Mouse (Mus musculus): Measurements from ENCODE around the gene Gm10720. TPM values are rescaled to one million over a fixed set of nuclear protein-coding genes. Genes with fewer than 3 reads are reported as not detected.
"Not testable (repeated sequence)": the region's sequence is repeated elsewhere in the genome, so short reads cannot be mapped to it uniquely, and the experiment has no call there.

Gm10720 gene
- total RNA-seq, 2 experiments from 2014 or later: not detected

DNA sequence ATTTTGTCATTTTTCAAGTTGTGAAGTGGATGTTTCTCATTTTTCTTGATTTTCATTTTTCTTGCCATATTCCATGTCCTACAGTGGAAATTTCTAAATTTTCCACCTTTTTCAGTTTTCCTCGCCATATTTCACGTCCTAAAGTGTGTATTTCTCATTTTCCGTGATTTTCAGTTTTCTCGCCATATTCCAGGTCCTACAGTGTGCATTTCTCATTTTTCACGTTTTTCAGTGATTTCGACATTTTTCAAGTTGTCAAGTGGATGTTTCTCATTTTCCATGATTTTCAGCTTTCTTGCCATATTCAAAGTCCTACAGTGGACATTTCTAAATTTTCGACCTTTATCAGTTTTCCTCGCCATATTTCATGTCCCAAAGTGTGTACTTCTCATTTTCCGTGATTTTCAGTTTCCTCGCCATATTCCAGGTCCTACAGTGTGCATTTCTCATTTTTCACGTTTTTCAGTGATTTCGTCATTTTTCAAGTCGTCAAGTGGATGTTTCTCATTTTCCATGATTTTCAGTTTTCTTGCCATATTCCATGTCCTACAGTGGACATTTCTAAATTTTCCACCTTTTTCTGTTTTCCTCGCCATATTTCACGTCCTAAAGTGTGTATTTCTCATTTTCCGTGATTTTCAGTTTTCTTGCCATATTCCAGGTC lies 8.7 kb downstream of the Gm10720 start:
- intact Hi-C loops (cut with DNase I): not testable (repeated sequence)
- DNase-seq: peak; percentile 59 to 62

DNA sequence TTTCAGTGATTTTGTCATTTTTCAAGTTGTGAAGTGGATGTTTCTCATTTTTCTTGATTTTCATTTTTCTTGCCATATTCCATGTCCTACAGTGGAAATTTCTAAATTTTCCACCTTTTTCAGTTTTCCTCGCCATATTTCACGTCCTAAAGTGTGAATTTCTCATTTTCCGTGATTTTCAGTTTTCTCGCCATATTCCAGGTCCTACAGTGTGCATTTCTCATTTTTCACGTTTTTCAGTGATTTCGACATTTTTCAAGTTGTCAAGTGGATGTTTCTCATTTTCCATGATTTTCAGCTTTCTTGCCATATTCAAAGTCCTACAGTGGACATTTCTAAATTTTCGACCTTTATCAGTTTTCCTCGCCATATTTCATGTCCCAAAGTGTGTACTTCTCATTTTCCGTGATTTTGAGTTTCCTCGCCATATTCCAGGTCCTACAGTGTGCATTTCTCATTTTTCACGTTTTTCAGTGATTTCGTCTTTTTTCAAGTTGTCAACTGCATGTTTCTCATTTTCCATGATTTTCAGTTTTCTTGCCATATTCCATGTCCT lies 9.5 kb downstream of the Gm10720 start, which contains the start of gene Gm10717:
Gene Gm10717, plus strand, starts transcription at position 506 of the 556 bp plus-strand sequence.
- DNase-seq: peak; percentile 23 to 47
- intact Hi-C loops (cut with DNase I): not testable (repeated sequence)

DNA sequence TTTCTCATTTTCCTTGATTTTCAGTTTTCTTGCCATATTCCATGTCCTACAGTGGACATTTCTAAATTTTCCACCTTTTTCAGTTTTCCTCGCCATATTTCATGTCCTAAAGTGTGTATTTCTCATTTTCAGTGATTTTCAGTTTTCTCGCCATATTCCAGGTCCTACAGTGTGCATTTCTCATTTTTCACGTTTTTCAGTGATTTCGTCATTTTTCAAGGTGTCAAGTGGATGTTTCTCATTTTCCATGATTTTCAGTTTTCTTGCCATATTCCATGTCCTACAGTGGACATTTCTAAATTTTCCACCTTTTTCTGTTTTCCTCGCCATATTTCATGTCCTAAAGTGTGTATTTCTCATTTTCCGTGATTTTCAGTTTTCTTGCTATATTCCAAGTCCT lies 10.2 kb downstream of the Gm10720 start:
- DNase-seq: peak; percentile 60 to 62
- intact Hi-C loops (cut with DNase I): not testable (repeated sequence)

DNA sequence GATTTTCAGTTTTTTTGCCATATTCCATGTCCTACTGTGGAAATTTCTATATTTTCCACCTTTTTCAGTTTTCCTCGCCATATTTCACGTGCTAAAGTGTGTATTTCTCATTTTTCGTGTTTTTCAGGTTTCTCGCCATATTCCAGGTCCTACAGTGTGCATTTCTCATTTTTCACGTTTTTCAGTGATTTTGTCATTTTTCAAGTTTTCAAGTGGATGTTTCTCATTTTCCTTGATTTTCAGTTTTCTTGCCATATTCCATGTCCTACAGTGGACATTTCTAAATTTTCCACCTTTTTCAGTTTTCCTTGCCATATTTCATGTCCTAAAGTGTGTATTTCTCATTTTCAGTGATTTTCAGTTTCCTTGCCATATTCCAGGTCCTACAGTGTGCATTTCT lies 10.7 kb downstream of the Gm10720 start:
- DNase-seq; intact Hi-C loops (cut with DNase I): not testable (repeated sequence)

DNA sequence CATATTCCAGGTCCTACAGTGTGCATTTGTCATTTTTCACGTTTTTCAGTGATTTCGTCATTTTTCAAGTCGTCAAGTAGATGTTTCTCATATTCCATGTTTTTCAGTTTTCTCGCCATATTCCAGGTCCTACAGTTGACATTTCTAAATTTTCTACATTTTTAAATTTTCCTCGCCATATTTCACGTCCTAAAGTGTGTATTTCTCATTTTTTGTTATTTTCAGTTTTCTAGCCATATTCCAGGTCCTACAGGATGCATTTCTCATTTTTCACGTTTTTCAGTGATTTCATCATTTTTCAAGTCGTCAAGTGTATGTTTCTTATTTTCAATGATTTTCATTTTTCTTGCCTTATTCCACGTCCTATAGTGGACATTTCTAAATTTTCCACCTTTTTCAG lies 11.3 kb downstream of the Gm10720 start:
- DNase-seq; intact Hi-C loops (cut with DNase I): not testable (repeated sequence)

DNA sequence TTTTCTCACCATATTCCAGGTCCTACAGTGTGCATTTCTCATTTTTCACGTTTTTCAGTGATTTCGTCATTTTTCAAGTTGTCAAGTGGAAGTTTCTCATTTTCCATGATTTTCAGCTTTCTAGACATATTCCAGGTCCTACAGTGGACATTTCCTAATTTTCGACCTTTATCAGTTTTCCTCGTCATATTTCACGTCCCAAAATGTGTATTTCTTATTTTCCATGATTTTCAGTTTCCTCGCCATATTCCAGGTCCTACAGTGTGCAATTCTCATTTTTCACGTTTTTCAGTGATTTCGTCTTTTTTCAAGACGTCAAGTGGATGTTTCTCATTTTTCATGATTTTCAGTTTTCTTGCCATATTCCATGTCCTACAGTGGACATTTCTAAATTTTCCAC lies 11.7 kb downstream of the Gm10720 start:
- DNase-seq; intact Hi-C loops (cut with DNase I): not testable (repeated sequence)

DNA sequence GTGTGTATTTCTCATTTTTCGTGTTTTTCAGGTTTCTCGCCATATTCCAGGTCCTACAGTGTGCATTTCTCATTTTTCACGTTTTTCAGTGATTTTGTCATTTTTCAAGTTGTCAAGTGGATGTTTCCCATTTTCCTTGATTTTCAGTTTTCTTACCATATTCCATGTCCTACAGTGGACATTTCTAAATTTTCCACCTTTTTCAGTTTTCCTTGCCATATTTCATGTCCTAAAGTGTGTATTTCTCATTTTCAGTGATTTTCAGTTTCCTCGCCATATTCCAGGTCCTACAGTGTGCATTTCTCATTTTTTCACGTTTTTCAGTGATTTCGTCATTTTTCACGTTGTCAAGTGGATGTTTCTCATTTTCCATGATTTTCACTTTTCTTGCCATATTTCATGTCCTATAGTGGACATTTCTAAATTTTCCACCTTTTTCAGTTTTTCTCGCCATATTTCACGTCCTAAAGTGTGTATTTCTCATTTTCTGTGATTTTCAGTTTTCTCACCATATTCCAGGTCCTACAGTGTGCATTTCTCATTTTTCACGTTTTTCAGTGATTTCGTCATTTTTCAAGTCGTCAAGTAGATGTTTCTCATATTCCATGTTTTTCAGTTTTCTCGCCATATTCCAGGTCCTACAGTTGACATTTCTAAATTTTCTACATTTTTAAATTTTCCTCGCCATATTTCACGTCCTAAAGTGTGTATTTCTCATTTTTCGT lies 14.0 kb downstream of the Gm10720 start:
- intact Hi-C loops (cut with DNase I): not testable (repeated sequence)
- peak in 1 of 2 experiments; percentile 11 for DNase-seq

DNA sequence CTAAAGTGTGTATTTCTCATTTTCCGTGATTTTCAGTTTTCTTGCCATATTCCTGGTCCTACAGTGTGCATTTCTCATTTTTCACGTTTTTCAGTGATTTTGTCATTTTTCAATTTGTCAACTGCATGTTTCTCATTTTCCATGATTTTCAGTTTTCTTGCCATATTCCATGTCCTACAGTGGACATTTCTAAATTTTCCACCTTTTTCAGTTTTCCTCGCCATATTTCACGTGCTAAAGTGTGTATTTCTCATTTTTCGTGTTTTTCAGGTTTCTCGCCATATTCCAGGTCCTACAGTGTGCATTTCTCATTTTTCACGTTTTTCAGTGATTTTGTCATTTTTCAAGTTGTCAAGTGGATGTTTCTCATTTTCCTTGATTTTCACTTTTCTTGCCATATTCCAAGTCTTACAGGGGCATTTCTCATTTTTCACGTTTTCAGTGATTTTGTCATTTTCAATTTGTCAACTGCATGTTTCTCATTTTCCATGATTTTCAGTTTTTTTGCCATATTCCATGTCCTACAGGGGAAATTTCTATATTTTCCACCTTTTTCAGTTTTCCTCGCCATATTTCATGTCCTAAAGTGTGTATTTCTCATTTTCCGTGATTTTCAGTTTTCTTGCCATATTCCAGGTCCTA lies 15.3 kb downstream of the Gm10720 start:
- DNase-seq; intact Hi-C loops (cut with DNase I): not testable (repeated sequence)

DNA sequence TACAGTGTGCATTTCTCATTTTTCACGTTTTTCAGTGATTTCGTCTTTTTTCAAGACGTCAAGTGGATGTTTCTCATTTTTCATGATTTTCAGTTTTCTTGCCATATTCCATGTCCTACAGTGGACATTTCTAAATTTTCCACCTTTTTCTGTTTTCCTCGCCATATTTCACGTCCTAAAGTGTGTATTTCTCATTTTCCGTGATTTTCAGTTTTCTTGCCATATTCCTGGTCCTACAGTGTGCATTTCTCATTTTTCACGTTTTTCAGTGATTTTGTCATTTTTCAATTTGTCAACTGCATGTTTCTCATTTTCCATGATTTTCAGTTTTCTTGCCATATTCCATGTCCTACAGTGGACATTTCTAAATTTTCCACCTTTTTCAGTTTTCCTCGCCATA lies 18.8 kb downstream of the Gm10720 start, which contains the start of gene Gm17535:
Gene Gm17535, plus strand, starts transcription at position 301 of the 400 bp plus-strand sequence.
- DNase-seq; intact Hi-C loops (cut with DNase I): not testable (repeated sequence)

DNA sequence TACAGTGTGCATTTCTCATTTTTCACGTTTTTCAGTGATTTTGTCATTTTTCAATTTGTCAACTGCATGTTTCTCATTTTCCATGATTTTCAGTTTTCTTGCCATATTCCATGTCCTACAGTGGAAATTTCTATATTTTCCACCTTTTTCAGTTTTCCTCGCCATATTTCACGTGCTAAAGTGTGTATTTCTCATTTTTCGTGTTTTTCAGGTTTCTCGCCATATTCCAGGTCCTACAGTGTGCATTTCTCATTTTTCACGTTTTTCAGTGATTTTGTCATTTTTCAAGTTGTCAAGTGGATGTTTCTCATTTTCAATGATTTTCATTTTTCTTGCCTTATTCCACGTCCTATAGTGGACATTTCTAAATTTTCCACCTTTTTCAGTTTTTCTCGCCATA lies 21.1 kb downstream of the Gm10720 start, which contains the start of gene Gm10715:
Gene Gm10715, plus strand, starts transcription at position 301 of the 400 bp plus-strand sequence.
- DNase-seq; intact Hi-C loops (cut with DNase I): not testable (repeated sequence)

DNA sequence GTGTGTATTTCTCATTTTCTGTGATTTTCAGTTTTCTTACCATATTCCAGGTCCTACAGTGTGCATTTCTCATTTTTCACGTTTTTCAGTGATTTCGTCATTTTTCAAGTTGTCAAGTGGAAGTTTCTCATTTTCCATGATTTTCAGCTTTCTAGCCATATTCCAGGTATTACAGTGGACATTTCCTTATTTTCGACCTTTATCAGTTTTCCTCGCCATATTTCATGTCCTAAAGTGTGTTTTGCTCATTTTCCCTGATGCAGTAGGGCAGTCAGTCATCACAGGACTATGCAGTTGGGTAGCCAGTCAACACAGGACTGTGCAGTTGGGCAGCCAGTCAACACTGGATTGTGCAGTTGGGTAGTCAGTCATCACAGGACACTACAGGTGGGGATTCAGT lies 22.7 kb downstream of the Gm10720 start:
- intact Hi-C loops (cut with DNase I); DNase-seq: not testable (repeated sequence)

Small RNAs within 50 kb of the gene (microRNA-seq; reads per million reads assigned to microRNA genes)
- 0 reads per million in 2 experiments for gene Mir101c

Other genes starting within 250 kb of the Gm10720 start
- gene Gm10722, start 14.7 kb upstream of the Gm10720 start, total RNA-seq (2021): not detected
- not detected for gene Gm11168, start 12.3 kb upstream of the Gm10720 start, total RNA-seq (2021)
- not detected for gene Gm10721, start 2.5 kb upstream of the Gm10720 start, total RNA-seq (2021)
- gene Gm10719, start 1.8 kb downstream of the Gm10720 start, total RNA-seq (2021): not detected
- gene Gm10718, start 7.9 kb downstream of the Gm10720 start, total RNA-seq (2021): under 1 TPM; 0.41 to 0.55 TPM
- gene Gm10717, start 9.8 kb downstream of the Gm10720 start, total RNA-seq (2021): not detected
- not detected for gene Gm17535, start 18.9 kb downstream of the Gm10720 start, total RNA-seq (2021)
- gene Gm10715, start 21.2 kb downstream of the Gm10720 start, total RNA-seq (2021): not detected